Mouse (Mus musculus) gastrocnemius, postnatal 36 days (tissue): ENCODE data around the gene Arid2. TPM values are rescaled to one million over a fixed set of nuclear protein-coding genes. Genes with fewer than 3 reads are reported as not detected.
"Not testable (repeated sequence)": the region's sequence is repeated elsewhere in the genome, so short reads cannot be mapped to it uniquely, and the experiment has no call there.

Source experiments
- DNase-seq, 2 experiments: peaks; one replicate each; pipeline ENCODE4 v3.0.0; 2022
- intact Hi-C: fragments of 180-260 bp; cut with DNase I; formaldehyde crosslinking; loops from one replicate; pipeline ENCODE4 v1.15.1; 2025
- long read RNA-seq, 2 experiments: library from polyadenylated mRNA; stranded (forward); transcript quantifications; one replicate each; pipeline ENCODE4 v2.0.0; 2021
- total RNA-seq, 2 experiments: library from RNA; stranded (reverse); gene quantifications; 2 replicates each; pipeline ENCODE4 v1.2.3; 2021

Gene Arid2
- 10 to 100 TPM; 11.0 to 13.1 TPM for total RNA-seq
- long read RNA-seq, experiment 1, partial matches to known transcripts: 1 of 3 reads
- long read RNA-seq, experiment 1, other reads (novel, unspliced or antisense): 2 of 3 reads
- long read RNA-seq, experiment 2, full-length matches to known transcripts: 1 of 3 reads
- long read RNA-seq, experiment 2, partial matches to known transcripts: 0 of 3 reads
- long read RNA-seq, experiment 2, other reads (novel, unspliced or antisense): 2 of 3 reads

DNA sequence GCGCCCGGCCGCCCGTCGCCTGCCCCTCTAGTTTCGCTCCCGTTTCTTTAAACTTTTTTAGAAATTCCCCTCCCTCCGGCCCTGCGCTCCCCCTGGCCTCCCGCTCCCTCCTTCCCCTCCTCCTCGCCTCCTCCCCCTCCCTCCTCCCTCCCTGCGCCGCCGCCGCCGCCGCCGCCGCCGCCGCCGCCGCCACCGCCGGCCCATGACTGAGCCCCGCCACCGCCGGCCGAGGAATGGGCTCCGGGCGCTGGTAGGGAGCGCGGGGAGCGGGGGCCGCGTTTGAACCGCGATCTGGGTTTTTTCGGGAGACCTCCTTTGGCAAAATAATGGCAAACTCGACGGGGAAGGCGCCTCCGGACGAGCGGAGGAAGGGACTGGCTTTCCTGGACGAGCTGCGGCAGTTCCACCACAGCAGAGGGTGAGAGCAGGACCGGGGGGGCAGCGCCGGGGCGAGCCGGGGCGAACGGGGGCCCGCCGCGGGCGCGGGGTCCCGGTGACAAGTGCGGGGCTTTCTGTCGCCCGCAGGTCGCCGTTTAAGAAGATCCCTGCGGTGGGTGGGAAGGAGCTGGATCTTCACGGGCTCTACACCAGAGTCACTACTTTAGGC lies at the start of gene Arid2:
Gene Arid2 (plus strand): TSS at position 150 of the 607 bp plus-strand sequence.
- intact Hi-C loops: loop anchor here (5.0 to 10.0 kb wide), 2 partner anchors 175 to 523 kb away; partner anchors contain the start of gene Scaf11
- peak; percentile 55 to 80 for DNase-seq

DNA sequence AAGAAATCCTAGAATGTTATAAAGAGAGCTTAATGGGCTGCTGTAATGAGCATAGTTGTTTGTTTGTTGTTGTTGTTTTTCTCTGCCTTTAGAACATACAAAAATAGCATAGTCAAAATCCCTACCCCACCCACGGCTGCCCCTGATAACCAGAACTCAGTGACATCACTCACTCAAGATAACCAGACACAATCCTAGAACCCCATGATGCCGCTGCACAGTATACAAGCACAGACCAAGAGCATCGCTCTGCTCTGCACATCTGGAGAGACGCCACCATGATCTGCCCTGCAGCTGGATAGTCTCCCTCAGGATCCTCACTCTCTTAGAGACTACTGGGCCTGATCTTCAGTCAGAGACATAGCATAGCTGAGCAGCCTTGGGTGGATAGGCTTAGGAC lies 49.2 kb upstream of the Arid2 start:
- no peak for DNase-seq
- intact Hi-C loops: no loop called here

GRCm38 (mm10) chr15:96244171-96244570 lies 43.1 kb upstream of the Arid2 start:
- no peak for DNase-seq
- intact Hi-C loops: no loop called here

DNA sequence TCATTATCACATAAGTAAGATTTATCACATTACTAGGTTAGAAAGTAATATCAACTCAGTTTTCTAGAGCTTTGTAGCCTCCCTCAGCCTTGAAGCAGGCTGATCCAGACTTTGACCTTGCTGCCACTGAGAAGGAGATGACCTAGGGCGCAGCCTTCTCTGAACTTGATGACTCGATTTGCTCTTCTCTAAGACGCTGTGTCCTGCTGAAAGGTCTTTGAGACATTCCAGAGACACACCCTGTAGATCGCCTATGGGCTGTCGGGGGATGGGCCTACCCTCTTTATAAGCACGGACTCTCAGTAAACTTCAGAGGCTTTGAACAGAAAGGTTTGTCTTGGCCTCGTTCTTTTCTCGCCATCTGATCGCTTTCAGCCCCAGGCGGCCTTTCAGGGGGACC lies 42.6 kb upstream of the Arid2 start:
- intact Hi-C loops, DNase-seq: not testable (repeated sequence)

- no peak for DNase-seq
- intact Hi-C loops: no loop called here
Measured at GRCm38 (mm10) chr15:96253827-96254226, 33.5 kb upstream of the Arid2 start.

- intact Hi-C loops: no loop called here
- no peak for DNase-seq
Measured at GRCm38 (mm10) chr15:96254356-96254755, 33.0 kb upstream of the Arid2 start.

DNA sequence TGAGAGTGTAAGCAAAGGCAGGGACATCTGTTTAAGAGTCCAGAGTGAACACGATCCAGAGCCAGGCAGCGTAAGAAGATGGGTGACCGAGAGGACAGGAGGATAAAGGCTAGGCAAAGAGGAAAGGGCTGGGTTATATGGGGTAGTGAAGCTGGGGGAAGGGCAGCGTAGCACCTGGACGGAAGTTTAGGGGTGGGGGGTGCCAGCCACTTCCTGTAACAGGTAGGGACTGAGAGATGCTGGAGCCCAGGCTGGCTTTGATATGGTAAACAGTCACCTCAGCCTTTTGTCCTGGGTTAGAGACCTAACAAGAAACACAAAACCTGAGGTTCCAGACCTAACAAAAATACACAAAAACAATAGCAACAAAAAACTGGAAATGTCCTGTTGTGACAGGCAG lies 29.5 kb upstream of the Arid2 start:
- intact Hi-C loops: no loop called here
- DNase-seq: no peak

DNA sequence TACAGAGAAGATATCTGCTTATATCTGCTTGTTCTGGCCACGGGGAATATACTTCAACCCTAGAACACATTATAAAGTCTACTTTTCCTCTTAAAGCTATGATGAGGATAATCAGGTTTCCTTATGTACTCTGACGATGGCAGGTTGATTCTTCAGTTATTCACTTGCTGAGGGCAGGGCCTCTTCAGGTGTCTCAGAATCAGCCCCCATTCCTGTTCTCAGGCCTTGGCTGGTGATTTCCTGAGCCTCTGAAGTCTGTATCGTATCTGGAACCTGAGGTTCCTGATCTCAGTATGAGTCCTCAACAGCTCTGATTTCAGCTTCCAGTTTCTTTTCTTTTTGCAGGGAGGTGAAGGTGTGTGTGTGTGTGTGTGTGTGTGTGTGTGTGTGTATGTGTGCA lies 22.7 kb upstream of the Arid2 start:
- no peak for DNase-seq
- intact Hi-C loops: no loop called here

DNA sequence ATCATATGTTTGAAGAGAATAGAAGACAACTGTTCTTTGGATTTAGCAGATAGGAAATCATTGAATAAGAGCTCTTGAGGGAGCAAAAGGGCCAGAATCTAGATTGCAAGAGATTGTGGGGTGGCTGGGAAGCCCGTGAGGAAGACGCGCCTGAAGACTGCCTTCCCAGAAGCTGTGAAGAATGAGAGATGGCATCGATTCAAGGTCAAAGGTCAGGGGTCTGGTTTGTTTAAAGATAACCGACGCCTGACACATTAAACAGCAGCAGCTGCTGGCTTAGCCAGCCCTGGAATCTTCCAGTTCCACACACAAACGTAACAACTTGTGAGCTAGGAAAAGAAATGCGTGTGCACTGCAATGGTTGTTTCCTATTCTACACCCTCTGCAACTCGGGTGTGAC lies 19.4 kb upstream of the Arid2 start:
- intact Hi-C loops: no loop called here
- DNase-seq: no peak

- intact Hi-C loops: no loop called here
Measured at GRCm38 (mm10) chr15:96268610-96269009, 18.7 kb upstream of the Arid2 start.

GRCm38 (mm10) chr15:96269402-96269801 lies 17.9 kb upstream of the Arid2 start:
- no peak for DNase-seq
- intact Hi-C loops: no loop called here

More at GRCm38 (mm10) chr15:96268610-96269009, 18.7 kb upstream of the Arid2 start:
- no peak for DNase-seq

DNA sequence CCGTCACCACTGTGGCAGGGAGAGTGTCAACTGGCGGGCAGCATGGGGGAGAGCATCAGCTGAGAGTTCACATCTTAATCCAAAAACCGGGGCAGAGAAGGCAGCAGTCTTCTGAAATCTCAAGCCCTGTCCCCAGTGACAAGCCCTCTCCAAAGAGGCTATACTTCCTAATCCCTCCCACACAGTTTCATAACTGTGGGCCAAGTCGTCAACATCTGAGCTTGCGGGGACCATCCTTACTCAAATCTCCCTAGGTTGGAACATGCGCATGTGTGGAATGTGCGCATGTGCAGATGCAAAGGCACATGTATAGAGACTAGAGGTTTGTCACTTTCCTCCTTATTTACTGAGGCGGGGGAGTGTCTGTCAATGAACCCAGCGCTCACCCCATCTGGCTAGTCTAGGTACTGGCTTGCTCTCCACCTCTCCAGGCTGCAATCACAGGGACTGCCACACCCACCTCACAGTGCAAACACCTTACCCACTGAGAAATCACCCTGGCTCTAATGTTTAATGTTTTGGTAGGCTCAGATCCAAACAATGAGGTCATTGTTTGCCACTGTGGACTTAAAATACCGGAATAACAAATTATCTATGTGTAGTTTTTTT lies 16.9 kb upstream of the Arid2 start:
- DNase-seq: no peak

GRCm38 (mm10) chr15:96272356-96272755 lies 15.0 kb upstream of the Arid2 start:
- intact Hi-C loops: no loop called here
- DNase-seq: no peak

More for the DNA sequence above, 16.9 kb upstream of the Arid2 start:
- intact Hi-C loops: no loop called here

GRCm38 (mm10) chr15:96274341-96274740 lies 13.0 kb upstream of the Arid2 start:
- no peak for DNase-seq
- intact Hi-C loops: no loop called here

- no peak for DNase-seq
- intact Hi-C loops: no loop called here
Measured at GRCm38 (mm10) chr15:96275198-96275597, 12.1 kb upstream of the Arid2 start.

- intact Hi-C loops: no loop called here
- DNase-seq: no peak
Measured at GRCm38 (mm10) chr15:96275810-96276493, 11.4 kb upstream of the Arid2 start.

- intact Hi-C loops: no loop called here
- no peak for DNase-seq
Measured at GRCm38 (mm10) chr15:96277061-96277460, 10.3 kb upstream of the Arid2 start.

GRCm38 (mm10) chr15:96281236-96281635 lies 6.1 kb upstream of the Arid2 start:
- DNase-seq: no peak
- intact Hi-C loops: loop anchor here (5.0 to 10.0 kb wide), 2 partner anchors 349 to 516 kb away; no protein-coding TSS in a partner anchor

GRCm38 (mm10) chr15:96283141-96283540 lies 4.2 kb upstream of the Arid2 start:
- intact Hi-C loops: loop anchor here (5.0 to 10.0 kb wide), 2 partner anchors 351 to 518 kb away; no protein-coding TSS in a partner anchor
- DNase-seq: no peak

GRCm38 (mm10) chr15:96283920-96284431 lies 3.3 kb upstream of the Arid2 start:
- no peak for DNase-seq
- intact Hi-C loops: loop anchor here (5.0 to 10.0 kb wide), 2 partner anchors 352 to 519 kb away; no protein-coding TSS in a partner anchor
